Mouse (Mus musculus): ENCODE measurements around the gene Olfr723. TPM values are rescaled to one million over a fixed set of nuclear protein-coding genes. Genes with fewer than 3 reads are reported as not detected.
"Not testable (repeated sequence)": the region's sequence is repeated elsewhere in the genome, so short reads cannot be mapped to it uniquely, and the experiment has no call there.

Olfr723 gene
- polyA plus RNA-seq (2016; fragmentation: Nextera tagmentation; extraction: Ambion mirVana): not detected in 2 replicates

GRCm38 (mm10) chr14:49931687-49932086, at the start of gene Olfr723:
TSS of gene Olfr723 (minus strand) at chr14:49931787.
- H3K4me2 ChIP-seq; H3K36me3 ChIP-seq; H3K9me3 ChIP-seq; H3K9ac ChIP-seq (replicated peaks); H3K27me3 ChIP-seq; H3K4me1 ChIP-seq (replicated peaks); H3K27ac ChIP-seq; H3K4me3 ChIP-seq (replicated peaks); ATAC-seq (ENCODE audit: insufficient number of reproducible peaks, insufficient read depth, low FRiP score, low TSS enrichment, low read depth): not testable (repeated sequence)

GRCm38 (mm10) chr14:49963174-49963573, 31.6 kb upstream of the Olfr723 start, which contains the start of gene Olfr724:
TSS of gene Olfr724 (minus strand) at chr14:49963274.
- not testable (repeated sequence) for ATAC-seq (ENCODE audit: insufficient number of reproducible peaks, insufficient read depth, low FRiP score, low TSS enrichment, low read depth); H3K9me3 ChIP-seq; H3K4me1 ChIP-seq (replicated peaks); H3K27me3 ChIP-seq; H3K9ac ChIP-seq (replicated peaks); H3K4me2 ChIP-seq; H3K27ac ChIP-seq; H3K4me3 ChIP-seq (replicated peaks); H3K36me3 ChIP-seq
- 71% methylated on average over 1 of the region's 1 CpGs for WGBS

GRCm38 (mm10) chr14:49955890-49956289, 24.3 kb upstream of the Olfr723 start:
- Histone ChIP-seq H3K27ac (no peak overlapping the region), H3K9me3 (peaks cover 8% of the 10 kb centered on the region; the same call in 1 of the 2 replicates), H3K9ac (replicated peaks) (no peak overlapping the region), H3K27me3 (no peaks in the 10 kb centered on the region), H3K4me3 (replicated peaks) (no peak overlapping the region), H3K36me3 (no peaks in the 10 kb centered on the region), H3K4me2 (no peak overlapping the region), H3K4me1 (replicated peaks) (no peaks in the 10 kb centered on the region)
- 54% methylated on average over 2 of the region's 2 CpGs for WGBS
- no peak for ATAC-seq (ENCODE audit: insufficient number of reproducible peaks, insufficient read depth, low FRiP score, low TSS enrichment, low read depth)

- Histone ChIP-seq H3K4me2 (no peak within 1 kb of the TSS), H3K27ac (no peak within 1 kb of the TSS), H3K9me3 (no peaks in the 10 kb centered on the region), H3K27me3 (no peaks in the 10 kb centered on the region), H3K36me3 (no peaks in the 10 kb centered on the region), H3K4me3 (replicated peaks) (no peak within 1 kb of the TSS), H3K4me1 (replicated peaks) (no peaks in the 10 kb centered on the region), H3K9ac (replicated peaks) (no peak within 1 kb of the TSS)
- ATAC-seq (ENCODE audit: insufficient number of reproducible peaks, insufficient read depth, low FRiP score, low TSS enrichment, low read depth): no peak
These were observed 29.7 kb downstream of the Olfr723 start, which contains the start of gene Olfr722 for GRCm38 (mm10) chr14:49901899-49902298. TSS of gene Olfr722 (minus strand) at chr14:49901999.

Other genes starting within 250 kb of the Olfr723 start
- gene Armh4, start 148.4 kb downstream of the Olfr723 start, polyA plus RNA-seq (2016; fragmentation: Nextera tagmentation; extraction: Ambion mirVana): 12.1 and 12.5 TPM in 2 replicates
- gene Olfr722, start 29.8 kb downstream of the Olfr723 start, polyA plus RNA-seq (2016; fragmentation: Nextera tagmentation; extraction: Ambion mirVana): not detected in 2 replicates
- not detected in 2 replicates for gene Olfr724, start 31.5 kb upstream of the Olfr723 start, polyA plus RNA-seq (2016; fragmentation: Nextera tagmentation; extraction: Ambion mirVana)
- gene Olfr725, start 108.6 kb upstream of the Olfr723 start, polyA plus RNA-seq (2016; fragmentation: Nextera tagmentation; extraction: Ambion mirVana): not detected in 2 replicates
- not detected in 2 replicates for gene Olfr726, start 159.2 kb upstream of the Olfr723 start, polyA plus RNA-seq (2016; fragmentation: Nextera tagmentation; extraction: Ambion mirVana)
- gene Olfr727, start 191.4 kb upstream of the Olfr723 start, polyA plus RNA-seq (2016; fragmentation: Nextera tagmentation; extraction: Ambion mirVana): not detected in 2 replicates
- not detected in 2 replicates for gene Olfr728, start 210.9 kb upstream of the Olfr723 start, polyA plus RNA-seq (2016; fragmentation: Nextera tagmentation; extraction: Ambion mirVana)
- not detected in 2 replicates for gene Olfr729, start 221.1 kb upstream of the Olfr723 start, polyA plus RNA-seq (2016; fragmentation: Nextera tagmentation; extraction: Ambion mirVana)